Mouse (Mus musculus) G1E (cell line): ENCODE results near the gene Ttbk2. TPM values are rescaled to one million over a fixed set of nuclear protein-coding genes. Genes with fewer than 3 reads are reported as not detected.

Source experiments
- ATAC-seq: 2 replicates; pipeline ENCODE4 v1.8.0; 2016; ENCODE audit warnings: mild to moderate bottlenecking; ENCODE audit not compliant: insufficient number of reproducible peaks, poor library complexity, low FRiP score, severe bottlenecking; ENCODE audit errors: extremely low read depth
- DNase-seq: peaks from one replicate; pipeline ENCODE4 v3.0.0; 2012; ENCODE audit warnings: low spot score
- H3K27me3 ChIP-seq: 2 replicates; pipeline ENCODE4 v1.6.1; 2012; ENCODE audit warnings: mild to moderate bottlenecking, low read length, inconsistent platforms; ENCODE audit not compliant: insufficient read depth
- H3K36me3 ChIP-seq: replicated peaks from 2 replicates; pipeline ENCODE3; 2012; ENCODE audit warnings: mild to moderate bottlenecking, inconsistent platforms
- H3K4me1 ChIP-seq: 2 replicates; pipeline ENCODE4 v1.6.1; 2012; ENCODE audit warnings: low read depth, low read length, inconsistent platforms, mixed read lengths; ENCODE audit not compliant: insufficient read depth
- H3K4me3 ChIP-seq: 2 replicates; pipeline ENCODE4 v1.5.1; 2012; ENCODE audit warnings: low read depth, mild to moderate bottlenecking, inconsistent platforms, low read length, moderate library complexity, mixed read lengths
- H3K9me3 ChIP-seq: replicated peaks from 2 replicates; pipeline ENCODE4 v1.6.1; 2012; ENCODE audit warnings: inconsistent platforms
- CTCF ChIP-seq: IDR thresholded peaks from 2 replicates; pipeline ENCODE4 v1.5.1; 2012; ENCODE audit warnings: low read depth, low read length, inconsistent platforms, mixed read lengths
- GATA1 ChIP-seq: IDR thresholded peaks from 2 replicates; pipeline ENCODE4 v1.6.1; 2012; ENCODE audit warnings: borderline replicate concordance, low read length, inconsistent platforms, mixed read lengths
- GATA2 ChIP-seq: IDR thresholded peaks from 2 replicates; pipeline ENCODE4 v1.6.1; 2012; ENCODE audit warnings: low read depth, low read length, inconsistent platforms, borderline replicate concordance
- TAL1 ChIP-seq: conservative IDR thresholded peaks from 2 replicates; pipeline ENCODE4 v1.6.1; 2012; ENCODE audit warnings: low read depth, low read length, inconsistent platforms, mixed read lengths
- polyA plus RNA-seq: library from polyadenylated mRNA; stranded (reverse); fragments of >175 nt; gene quantifications from 2 replicates; pipeline ENCODE4 v1.2.3, GENCODE M21; 2012
- total RNA-seq, 2 experiments: library from RNA; stranded (forward) in 1 of 2; stranded (reverse) in 1 of 2; fragments of 200-1000 nt in 1 of 2; fragments of >200 nt in 1 of 2; fragmentation: Nextera tagmentation in 1 of 2; gene quantifications; 2 replicates each; pipeline ENCODE4 v1.2.3; 2014 to 2017

Gene Ttbk2
- total and polyA plus RNA-seq, 3 experiments = 5.8 to 8.4 (median 7.1) TPM

GRCm38 (mm10) chr2:120697767-120698166 is 152.6 kb downstream of the Ttbk2 start:
- Histone ChIP-seq H3K9me3 (no peaks in the 10 kb centered on the region), H3K4me1 (peaks cover 10% of the 10 kb centered on the region), H3K4me3 (no peak overlapping the region), H3K27me3 (peaks cover 74% of the 10 kb centered on the region), H3K36me3 (peaks cover 5% of the 10 kb centered on the region)
- no peak for DNase-seq
- TF ChIP-seq TAL1 (peak; percentile 36; the same call in 1 of the 2 replicates), GATA1 (no peak), GATA2 (no peak), CTCF (no peak)
- ATAC-seq = no peak

Other genes starting within 250 kb of the Ttbk2 start
- gene Haus2, start 241.2 kb downstream of the Ttbk2 start, total RNA-seq (2014; fragmentation: Nextera tagmentation) = 30.5 and 41.2 TPM in 2 replicates
- gene Haus2, start 241.2 kb downstream of the Ttbk2 start, total RNA-seq (2017) = 13.1 and 14.6 TPM in 2 replicates
- 2.1 and 3.2 TPM in 2 replicates for gene Haus2, start 241.2 kb downstream of the Ttbk2 start, polyA plus RNA-seq
- gene Lrrc57, start 241.1 kb downstream of the Ttbk2 start, total RNA-seq (2014; fragmentation: Nextera tagmentation) = 35.8 and 52.9 TPM in 2 replicates
- 27.8 and 29.6 TPM in 2 replicates for gene Lrrc57, start 241.1 kb downstream of the Ttbk2 start, total RNA-seq (2017)
- gene Lrrc57, start 241.1 kb downstream of the Ttbk2 start, polyA plus RNA-seq = 1.5 and 3.0 TPM in 2 replicates
- 9.8 and 12.3 TPM in 2 replicates for gene Stard9, start 221.5 kb downstream of the Ttbk2 start, total RNA-seq (2014; fragmentation: Nextera tagmentation)
- gene Stard9, start 221.5 kb downstream of the Ttbk2 start, total RNA-seq (2017) = 3.7 and 4.0 TPM in 2 replicates
- gene Stard9, start 221.5 kb downstream of the Ttbk2 start, polyA plus RNA-seq = 0.34 and 0.54 TPM in 2 replicates
- 26.2 and 33.2 TPM in 2 replicates for gene Cdan1, start 476 bp downstream of the Ttbk2 start, total RNA-seq (2014; fragmentation: Nextera tagmentation)
- 18.4 and 19.9 TPM in 2 replicates for gene Cdan1, start 476 bp downstream of the Ttbk2 start, total RNA-seq (2017)
- 63.1 and 92.7 TPM in 2 replicates for gene Cdan1, start 476 bp downstream of the Ttbk2 start, polyA plus RNA-seq
- 49.1 and 49.4 TPM in 2 replicates for gene Ubr1, start 120.1 kb upstream of the Ttbk2 start, total RNA-seq (2014; fragmentation: Nextera tagmentation)
- 27.6 and 33.2 TPM in 2 replicates for gene Ubr1, start 120.1 kb upstream of the Ttbk2 start, total RNA-seq (2017)
- gene Ubr1, start 120.1 kb upstream of the Ttbk2 start, polyA plus RNA-seq = 19.7 and 26.5 TPM in 2 replicates
- 16.9 and 22.8 TPM in 2 replicates for gene Tmem62, start 126.4 kb upstream of the Ttbk2 start, total RNA-seq (2014; fragmentation: Nextera tagmentation)
- 16.7 and 19.5 TPM in 2 replicates for gene Tmem62, start 126.4 kb upstream of the Ttbk2 start, total RNA-seq (2017)
- 1.7 and 2.1 TPM in 2 replicates for gene Tmem62, start 126.4 kb upstream of the Ttbk2 start, polyA plus RNA-seq
- 53.7 and 55.4 TPM in 2 replicates for gene Ccndbp1, start 157.8 kb upstream of the Ttbk2 start, total RNA-seq (2014; fragmentation: Nextera tagmentation)
- gene Ccndbp1, start 157.8 kb upstream of the Ttbk2 start, total RNA-seq (2017) = 66.2 and 70.5 TPM in 2 replicates
- gene Ccndbp1, start 157.8 kb upstream of the Ttbk2 start, polyA plus RNA-seq = 8.0 and 14.7 TPM in 2 replicates
- 11.5 and 88.7 TPM in 2 replicates for gene Epb42, start 186.5 kb upstream of the Ttbk2 start, total RNA-seq (2014; fragmentation: Nextera tagmentation)
- 6.2 and 6.3 TPM in 2 replicates for gene Epb42, start 186.5 kb upstream of the Ttbk2 start, total RNA-seq (2017)
- gene Epb42, start 186.5 kb upstream of the Ttbk2 start, polyA plus RNA-seq = 1.0 and 1.1 TPM in 2 replicates
- gene Tgm5, start 235.2 kb upstream of the Ttbk2 start, total RNA-seq (2014; fragmentation: Nextera tagmentation) = not detected in 2 replicates
- 0.11 TPM in 1 of 2 replicates, not detected in the other for gene Tgm5, start 235.2 kb upstream of the Ttbk2 start, total RNA-seq (2017)
- gene Tgm5, start 235.2 kb upstream of the Ttbk2 start, polyA plus RNA-seq = not detected in 2 replicates